Mouse (Mus musculus) heart, postnatal 10 days (tissue): Measurements from ENCODE around the gene Zscan21. TPM values are rescaled to one million over a fixed set of nuclear protein-coding genes. Genes with fewer than 3 reads are reported as not detected.

Experiments
- microRNA-seq, 2 experiments: library from miRNA; unstranded; fragments of <30 nt; microRNA quantifications; one replicate each; pipeline ENCODE4 v1.2.0; 2022
- total RNA-seq, 2 experiments: library from RNA; stranded (reverse); gene quantifications; 2 replicates each; pipeline ENCODE4 v1.2.3; 2021

Zscan21 gene
- total RNA-seq, 2 experiments from 2014 or later: 14.5 to 18.2 TPM

Small RNAs within 50 kb of the gene (microRNA-seq; reads per million reads assigned to microRNA genes)
- gene Mir106b: 1,662 to 1,702 reads per million in 2 experiments
- gene Mir25: 591 to 736 reads per million in 2 experiments
- gene Mir93: 8,628 to 8,950 reads per million in 2 experiments

Other genes with a start within 250 kb of the Zscan21 start
- under 1 TPM; 0.17 to 0.26 TPM for gene Pilrb2, start 245.1 kb upstream of the Zscan21 start, total RNA-seq
- under 1 TPM; 0.17 to 0.22 TPM for gene Cyp3a13, start 195.3 kb upstream of the Zscan21 start, total RNA-seq
- gene Gjc3, start 153.8 kb upstream of the Zscan21 start, total RNA-seq: under 1 TPM; 0.34 to 0.37 TPM
- gene Azgp1, start 135.4 kb upstream of the Zscan21 start, total RNA-seq: not detected
- not detected for gene Smok3a, start 95.6 kb upstream of the Zscan21 start, total RNA-seq
- not detected for gene Smok3b, start 95.5 kb upstream of the Zscan21 start, total RNA-seq
- not detected for gene Smok3c, start 63.7 kb upstream of the Zscan21 start, total RNA-seq
- 10 to 100 TPM; 20.8 to 24.4 TPM for gene Zkscan1, start 31.8 kb upstream of the Zscan21 start, total RNA-seq
- 10 to 100 TPM in 1 of 2 experiments, 1 to 10 TPM in 1; 5.6 to 10.1 TPM for gene Zfp113, start 38.8 kb downstream of the Zscan21 start, total RNA-seq
- gene Cops6, start 44.2 kb downstream of the Zscan21 start, total RNA-seq: 100 to 1,000 TPM; 136 to 145 TPM
- gene Ap4m1, start 55.1 kb downstream of the Zscan21 start, total RNA-seq: 10 to 100 TPM; 11.3 to 15.5 TPM
- 10 to 100 TPM; 30.0 to 37.2 TPM for gene Mcm7, start 55.5 kb downstream of the Zscan21 start, total RNA-seq
- 10 to 100 TPM; 24.4 to 27.6 TPM for gene Taf6, start 70.5 kb downstream of the Zscan21 start, total RNA-seq
- gene Cnpy4, start 70.6 kb downstream of the Zscan21 start, total RNA-seq: 10 to 100 TPM in 1 of 2 experiments, 1 to 10 TPM in 1; 9.2 to 10.1 TPM
- 1 to 10 TPM; 4.7 to 4.8 TPM for gene Mblac1, start 77.4 kb downstream of the Zscan21 start, total RNA-seq
- under 1 TPM; 0.57 TPM for gene Nxpe5, start 109.0 kb downstream of the Zscan21 start, total RNA-seq
- gene Lamtor4, start 138.6 kb downstream of the Zscan21 start, total RNA-seq: 10 to 100 TPM; 75.6 to 77.5 TPM
- 1 to 10 TPM; 5.4 to 6.5 TPM for gene BC037034, start 147.1 kb downstream of the Zscan21 start, total RNA-seq
- under 1 TPM; 0.36 to 0.47 TPM for gene Gal3st4, start 155.9 kb downstream of the Zscan21 start, total RNA-seq
- not detected for gene Gm43720, start 163.1 kb downstream of the Zscan21 start, total RNA-seq
- 1 to 10 TPM in 1 of 2 experiments, under 1 TPM in 1; 0.86 to 1.1 TPM for gene Gpc2, start 163.1 kb downstream of the Zscan21 start, total RNA-seq
- under 1 TPM; 0.17 to 0.22 TPM for gene Stag3, start 163.3 kb downstream of the Zscan21 start, total RNA-seq
- gene Pvrig, start 225.1 kb downstream of the Zscan21 start, total RNA-seq: not detected